Mouse (Mus musculus) cerebellum, adult 2 months (tissue): ENCODE data around the gene Fastkd1. TPM values are rescaled to one million over a fixed set of nuclear protein-coding genes. Genes with fewer than 3 reads are reported as not detected.

Experiments
- DNase-seq, 2 experiments: peaks; one replicate each; pipeline ENCODE4 v3.0.0; 2021
- H3K27ac ChIP-seq: fragments of 200-500 bp; 2 replicates; pipeline ENCODE4 v1.5.1; 2012; ENCODE audit warnings: low read length, control low read depth, inconsistent platforms; ENCODE audit not compliant: insufficient read depth
- H3K27me3 ChIP-seq: fragments of 200-500 bp; 2 replicates; pipeline ENCODE4 v1.6.1; 2012; ENCODE audit warnings: inconsistent platforms, mild to moderate bottlenecking, low read length, moderate library complexity; ENCODE audit not compliant: control insufficient read depth, insufficient read depth
- H3K4me1 ChIP-seq: fragments of 200-500 bp; 2 replicates; pipeline ENCODE4 v1.6.1; 2011; ENCODE audit warnings: low read length; ENCODE audit not compliant: control insufficient read depth, insufficient read depth
- H3K4me3 ChIP-seq: fragments of 200-500 bp; replicated peaks from 2 replicates; pipeline ENCODE3; 2011; ENCODE audit warnings: mild to moderate bottlenecking, low read depth, low read length, control low read depth; ENCODE audit not compliant: insufficient read depth
- CTCF ChIP-seq: fragments of 200-500 bp; IDR thresholded peaks from 2 replicates; pipeline ENCODE4 v1.5.1; 2011; ENCODE audit warnings: low read depth, mild to moderate bottlenecking, control low read depth, low read length, moderate library complexity, borderline replicate concordance; ENCODE audit not compliant: insufficient read depth
- POLR2A ChIP-seq: fragments of 200-500 bp; IDR thresholded peaks from 2 replicates; pipeline ENCODE4 v1.6.1; 2011; ENCODE audit warnings: low read length, control low read depth, borderline replicate concordance; ENCODE audit not compliant: insufficient read depth
- WGBS: fragments of 180-500 bp; shearing (Covaris S2); methylation state at CpG from one replicate; pipeline ENCODE4 v1.1.7; 2018; 5-methylcytosine and 5-hydroxymethylcytosine counted together
- polyA plus RNA-seq: library from polyadenylated mRNA; depleted of rRNA; stranded (reverse); fragments of >200 nt; gene quantifications from 2 replicates; pipeline ENCODE4 v1.2.3, GENCODE M21; 2012

The Fastkd1 gene
- polyA plus RNA-seq, 1 experiment = 16.6 TPM

DNA sequence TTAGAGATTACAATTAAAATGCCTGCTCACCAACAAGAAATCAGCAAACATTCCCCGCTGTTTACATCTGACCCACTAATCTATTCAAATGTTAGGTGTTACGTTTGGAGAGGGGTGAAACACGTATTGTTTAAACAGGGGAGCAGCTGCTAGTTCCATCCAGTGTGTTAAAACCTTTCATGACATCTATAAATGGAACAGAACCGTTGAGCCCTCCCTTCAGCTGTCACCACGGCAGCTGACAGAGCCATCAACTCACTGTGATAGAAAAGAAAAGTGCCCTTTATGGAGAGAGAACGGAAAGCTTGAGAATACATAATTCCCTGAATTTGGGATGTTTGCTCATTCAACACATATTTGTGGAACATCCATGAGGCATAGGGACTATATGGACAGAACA is 44.9 kb downstream of the Fastkd1 start:
- no peak overlapping the region for H3K27ac ChIP-seq
- TF ChIP-seq CTCF (no peak), POLR2A (no peak)
- no peaks in the 10 kb centered on the region for H3K27me3 ChIP-seq
- DNase-seq = no peak
- no peaks in the 10 kb centered on the region for H3K4me1 ChIP-seq
- no peak overlapping the region for H3K4me3 ChIP-seq
- 74% methylated on average over 6 of the region's 6 CpGs for WGBS

DNA sequence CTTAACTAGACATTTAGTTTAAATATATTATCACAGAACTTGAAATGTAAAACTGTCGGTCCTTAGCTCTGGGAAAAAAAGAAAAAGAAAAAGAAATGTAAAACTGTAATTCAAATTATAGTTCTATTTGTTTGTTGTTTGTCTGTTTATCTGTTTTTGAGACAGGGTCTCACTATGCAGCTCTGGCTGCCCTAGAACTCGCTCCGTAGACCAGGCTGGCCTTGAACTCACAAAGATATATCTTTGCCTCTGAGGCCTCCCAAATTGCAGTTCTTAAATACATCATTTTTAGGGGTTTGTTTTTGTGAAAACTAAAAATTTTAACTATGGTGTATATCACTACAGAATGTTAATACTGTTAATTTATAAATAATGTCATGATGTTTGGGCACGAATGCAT is 45.7 kb downstream of the Fastkd1 start:
- H3K27me3 ChIP-seq = no peaks in the 10 kb centered on the region
- WGBS = 96% methylated on average over 4 of the region's 4 CpGs
- TF ChIP-seq CTCF = no peak
- TF ChIP-seq POLR2A = no peak
- H3K4me1 ChIP-seq = no peaks in the 10 kb centered on the region
- DNase-seq = no peak
- H3K4me3 ChIP-seq = no peak overlapping the region
- H3K27ac ChIP-seq = no peak overlapping the region

DNA sequence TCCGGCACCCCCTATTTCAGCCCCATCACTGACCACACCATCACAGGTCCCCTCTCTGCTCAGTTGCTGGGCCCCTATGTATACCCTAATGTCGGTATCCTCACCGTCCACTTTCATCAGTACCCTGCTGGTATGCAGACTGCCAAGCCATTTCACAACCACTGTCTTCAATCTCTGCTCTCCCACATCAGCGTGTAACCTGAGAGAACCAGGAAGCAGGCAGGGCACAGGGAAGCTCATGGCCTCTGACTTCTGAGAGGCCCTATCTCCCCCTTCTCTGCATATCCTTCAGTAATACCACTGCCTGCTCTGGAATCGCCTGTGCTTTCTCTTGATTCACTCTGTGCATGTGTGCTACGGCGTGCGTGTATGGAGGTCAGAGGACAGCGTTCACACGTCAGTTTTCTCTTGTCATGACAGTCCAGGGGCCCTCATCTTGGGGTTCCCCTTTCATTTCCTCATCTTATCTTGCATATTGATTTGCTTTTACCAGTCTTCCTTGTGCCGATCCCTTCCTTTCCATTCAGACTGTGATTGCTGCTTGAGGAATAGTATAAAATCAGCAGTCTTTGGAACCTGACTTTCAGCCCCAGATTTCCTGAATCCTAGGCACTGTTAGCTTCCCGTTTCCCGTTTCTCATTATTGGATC is 49.4 kb downstream of the Fastkd1 start:
- DNase-seq = no peak
- H3K4me1 ChIP-seq = no peaks in the 10 kb centered on the region
- TF ChIP-seq POLR2A = no peak
- TF ChIP-seq CTCF = no peak
- no peak overlapping the region for H3K27ac ChIP-seq
- WGBS = 91% methylated on average over 13 of the region's 13 CpGs
- H3K27me3 ChIP-seq = no peaks in the 10 kb centered on the region
- no peak overlapping the region for H3K4me3 ChIP-seq

DNA sequence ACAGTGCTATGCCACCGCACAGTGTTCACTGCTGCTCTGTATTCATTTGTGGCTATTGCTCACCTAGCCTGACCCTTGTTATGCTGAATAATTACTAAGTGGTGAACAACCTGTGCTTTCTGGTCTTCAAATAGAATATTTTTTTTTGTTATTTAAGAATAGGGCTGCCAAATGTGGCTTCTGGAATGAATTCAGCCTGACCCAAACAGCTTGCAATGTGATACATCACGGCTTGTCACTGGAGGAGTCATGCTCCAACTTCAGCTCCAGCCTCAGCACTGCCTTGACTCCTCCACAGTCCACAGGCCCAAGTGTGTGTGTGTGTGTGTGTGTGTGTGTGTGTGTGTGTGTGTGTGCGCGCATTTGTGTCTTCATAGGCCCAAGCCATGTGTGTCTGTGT is 54.0 kb downstream of the Fastkd1 start:
- Histone ChIP-seq H3K27me3 (no peaks in the 10 kb centered on the region), H3K4me3 (no peak overlapping the region), H3K27ac (no peak overlapping the region), H3K4me1 (no peaks in the 10 kb centered on the region)
- TF ChIP-seq POLR2A (no peak), CTCF (no peak)
- DNase-seq = no peak
- WGBS = 91% methylated on average over 4 of the region's 4 CpGs

GRCm38 (mm10) chr2:69649716-69650115 is 63.6 kb downstream of the Fastkd1 start:
- TF ChIP-seq CTCF (no peak), POLR2A (no peak)
- 88% methylated on average over 5 of the region's 5 CpGs for WGBS
- Histone ChIP-seq H3K4me3 (no peak overlapping the region), H3K27ac (no peak overlapping the region), H3K4me1 (no peaks in the 10 kb centered on the region), H3K27me3 (no peaks in the 10 kb centered on the region)
- no peak for DNase-seq

DNA sequence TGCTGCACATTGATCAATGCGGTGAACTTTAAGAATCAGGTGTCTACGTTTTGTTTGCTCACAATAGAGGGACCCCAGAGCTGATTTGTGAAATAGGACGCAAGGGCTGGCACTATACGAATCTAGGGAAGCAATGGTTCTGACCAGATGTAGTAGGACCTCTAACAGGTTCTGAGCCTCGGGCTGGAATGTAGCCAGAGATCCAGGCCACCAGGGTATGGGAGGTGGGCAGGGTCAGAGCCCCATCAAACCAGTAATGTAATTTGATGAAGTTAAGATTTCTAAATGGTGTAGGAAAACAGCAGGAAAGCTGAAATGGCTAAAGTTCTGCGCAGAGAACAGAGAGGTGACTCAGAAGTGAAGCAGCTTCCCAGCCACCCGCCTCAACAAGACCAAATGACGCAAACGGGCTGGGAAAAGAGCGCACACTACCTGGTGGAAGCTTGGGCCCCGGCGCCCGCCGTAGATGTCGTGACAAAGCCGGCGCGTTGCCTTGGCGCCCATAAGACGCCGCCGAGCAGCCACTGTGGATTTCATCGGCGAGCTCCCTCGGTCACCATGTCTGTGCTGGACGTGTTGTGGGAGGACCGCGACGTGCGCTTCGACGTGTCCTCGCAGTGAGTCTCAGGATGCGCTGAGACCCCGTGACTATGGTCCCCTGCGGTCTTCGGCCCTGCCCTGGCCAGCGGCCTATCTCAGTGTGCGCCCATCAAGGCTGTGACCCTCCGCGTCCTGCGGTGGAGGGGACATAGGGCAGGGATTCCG is 66.4 kb downstream of the Fastkd1 start, which contains the start of gene Bbs5:
TSS of gene Bbs5 (plus strand) at position 446 of the 765 bp plus-strand sequence.
- WGBS = 3% methylated on average over 43 of the region's 43 CpGs
- peak; percentile 95 for DNase-seq
- Histone ChIP-seq H3K4me3 (peak within 1 kb of the TSS; percentile 94), H3K4me1 (no peaks in the 10 kb centered on the region), H3K27ac (no peak within 1 kb of the TSS), H3K27me3 (no peaks in the 10 kb centered on the region)
- TF ChIP-seq CTCF = no peak
- TF ChIP-seq POLR2A = peak; percentile 75; the same call in 1 of the 2 replicates

- no peak for DNase-seq
- no peaks in the 10 kb centered on the region for H3K4me1 ChIP-seq
- H3K27me3 ChIP-seq = no peaks in the 10 kb centered on the region
- WGBS = 92% methylated on average over 11 of the region's 11 CpGs
- no peak overlapping the region for H3K4me3 ChIP-seq
- H3K27ac ChIP-seq = no peak overlapping the region
- TF ChIP-seq CTCF = no peak
- TF ChIP-seq POLR2A = no peak
Measured at GRCm38 (mm10) chr2:69644968-69645617, 68.2 kb downstream of the Fastkd1 start.
